Mouse (Mus musculus): ENCODE results near the gene Alpl. TPM values are rescaled to one million over a fixed set of nuclear protein-coding genes. Genes with fewer than 3 reads are reported as not detected.

Alpl gene
- polyA plus RNA-seq, 1 experiment from 2014 or later, result 9.9 TPM

GRCm38 (mm10) chr4:137830380-137830779 is 34.2 kb upstream of the Alpl start:
- ATAC-seq (replicated peaks; ENCODE audit: insufficient number of reproducible peaks, low FRiP score, low TSS enrichment, low read depth) (no peak), DNase-seq (ENCODE audit: low spot score) (no peak)
- H3K9ac ChIP-seq (replicated peaks; ENCODE audit: low read length), result no peak overlapping the region
- 15% methylated on average over 6 of the region's 6 CpGs for WGBS
- no peak overlapping the region for H3K4me3 ChIP-seq (ENCODE audit: low read depth, low read length)
- no peaks in the 10 kb centered on the region for H3K36me3 ChIP-seq (replicated peaks; ENCODE audit: control insufficient read depth, insufficient read depth, low read depth, low read length)
- H3K9me3 ChIP-seq (replicated peaks; ENCODE audit: control insufficient read depth, low read length), result no peaks in the 10 kb centered on the region
- no peak overlapping the region for H3K27ac ChIP-seq (replicated peaks; ENCODE audit: low read depth, low read length)
- H3K27me3 ChIP-seq (ENCODE audit: control insufficient read depth, insufficient read depth, low read length), result no peaks in the 10 kb centered on the region
- H3K4me1 ChIP-seq (ENCODE audit: control insufficient read depth, insufficient read depth, low read length), result no peaks in the 10 kb centered on the region
- H3K4me2 ChIP-seq (ENCODE audit: low read depth, low read length), result no peak overlapping the region

- Histone ChIP-seq H3K9me3 (replicated peaks; ENCODE audit: control insufficient read depth, low read length) (no peaks in the 10 kb centered on the region), H3K4me3 (ENCODE audit: low read depth, low read length) (no peak overlapping the region), H3K27ac (replicated peaks; ENCODE audit: low read depth, low read length) (no peak overlapping the region), H3K9ac (replicated peaks; ENCODE audit: low read length) (no peak overlapping the region), H3K36me3 (replicated peaks; ENCODE audit: control insufficient read depth, insufficient read depth, low read depth, low read length) (no peaks in the 10 kb centered on the region), H3K4me1 (ENCODE audit: control insufficient read depth, insufficient read depth, low read length) (no peaks in the 10 kb centered on the region), H3K4me2 (ENCODE audit: low read depth, low read length) (no peak overlapping the region), H3K27me3 (ENCODE audit: control insufficient read depth, insufficient read depth, low read length) (no peaks in the 10 kb centered on the region)
- DNase-seq (ENCODE audit: low spot score) (no peak), ATAC-seq (replicated peaks; ENCODE audit: insufficient number of reproducible peaks, low FRiP score, low TSS enrichment, low read depth) (no peak)
- WGBS, result 85% methylated on average over 2 of the region's 2 CpGs
Measured at GRCm38 (mm10) chr4:137824881-137825280, 28.7 kb upstream of the Alpl start.

- DNase-seq (ENCODE audit: low spot score), result no peak
- 81% methylated on average over 3 of the region's 3 CpGs for WGBS
- H3K9me3 ChIP-seq (replicated peaks; ENCODE audit: control insufficient read depth, low read length), result no peaks in the 10 kb centered on the region
Measured at GRCm38 (mm10) chr4:137823542-137823941, 27.4 kb upstream of the Alpl start.

GRCm38 (mm10) chr4:137822537-137822936 is 26.4 kb upstream of the Alpl start:
- Histone ChIP-seq H3K36me3 (replicated peaks; ENCODE audit: control insufficient read depth, insufficient read depth, low read depth, low read length) (no peaks in the 10 kb centered on the region), H3K9me3 (replicated peaks; ENCODE audit: control insufficient read depth, low read length) (no peaks in the 10 kb centered on the region), H3K27me3 (ENCODE audit: control insufficient read depth, insufficient read depth, low read length) (no peaks in the 10 kb centered on the region), H3K9ac (replicated peaks; ENCODE audit: low read length) (no peak overlapping the region), H3K4me2 (ENCODE audit: low read depth, low read length) (no peak overlapping the region), H3K4me3 (ENCODE audit: low read depth, low read length) (no peak overlapping the region), H3K4me1 (ENCODE audit: control insufficient read depth, insufficient read depth, low read length) (no peaks in the 10 kb centered on the region), H3K27ac (replicated peaks; ENCODE audit: low read depth, low read length) (no peak overlapping the region)
- no peak for ATAC-seq (replicated peaks; ENCODE audit: insufficient number of reproducible peaks, low FRiP score, low TSS enrichment, low read depth)
- DNase-seq (ENCODE audit: low spot score), result no peak
- 87% methylated on average over 5 of the region's 5 CpGs for WGBS

More at GRCm38 (mm10) chr4:137823542-137823941, 27.4 kb upstream of the Alpl start:
- Histone ChIP-seq H3K36me3 (replicated peaks; ENCODE audit: control insufficient read depth, insufficient read depth, low read depth, low read length) (no peaks in the 10 kb centered on the region), H3K27ac (replicated peaks; ENCODE audit: low read depth, low read length) (no peak overlapping the region), H3K27me3 (ENCODE audit: control insufficient read depth, insufficient read depth, low read length) (no peaks in the 10 kb centered on the region), H3K4me1 (ENCODE audit: control insufficient read depth, insufficient read depth, low read length) (no peaks in the 10 kb centered on the region), H3K4me2 (ENCODE audit: low read depth, low read length) (no peak overlapping the region), H3K4me3 (ENCODE audit: low read depth, low read length) (no peak overlapping the region), H3K9ac (replicated peaks; ENCODE audit: low read length) (no peak overlapping the region)
- no peak for ATAC-seq (replicated peaks; ENCODE audit: insufficient number of reproducible peaks, low FRiP score, low TSS enrichment, low read depth)

GRCm38 (mm10) chr4:137820721-137821120 is 24.5 kb upstream of the Alpl start:
- no peak for DNase-seq (ENCODE audit: low spot score)

GRCm38 (mm10) chr4:137819487-137819886 is 23.3 kb upstream of the Alpl start:
- Histone ChIP-seq H3K9me3 (replicated peaks; ENCODE audit: control insufficient read depth, low read length) (no peaks in the 10 kb centered on the region), H3K27me3 (ENCODE audit: control insufficient read depth, insufficient read depth, low read length) (no peaks in the 10 kb centered on the region), H3K4me1 (ENCODE audit: control insufficient read depth, insufficient read depth, low read length) (no peaks in the 10 kb centered on the region), H3K4me2 (ENCODE audit: low read depth, low read length) (no peak overlapping the region), H3K36me3 (replicated peaks; ENCODE audit: control insufficient read depth, insufficient read depth, low read depth, low read length) (no peaks in the 10 kb centered on the region), H3K27ac (replicated peaks; ENCODE audit: low read depth, low read length) (no peak overlapping the region), H3K4me3 (ENCODE audit: low read depth, low read length) (no peak overlapping the region), H3K9ac (replicated peaks; ENCODE audit: low read length) (no peak overlapping the region)
- no peak for ATAC-seq (replicated peaks; ENCODE audit: insufficient number of reproducible peaks, low FRiP score, low TSS enrichment, low read depth)
- no peak for DNase-seq (ENCODE audit: low spot score)
- 90% methylated on average over 2 of the region's 2 CpGs for WGBS

More at GRCm38 (mm10) chr4:137820721-137821120, 24.5 kb upstream of the Alpl start:
- 54% methylated on average over 3 of the region's 3 CpGs for WGBS
- no peak for ATAC-seq (replicated peaks; ENCODE audit: insufficient number of reproducible peaks, low FRiP score, low TSS enrichment, low read depth)
- no peaks in the 10 kb centered on the region for H3K36me3 ChIP-seq (replicated peaks; ENCODE audit: control insufficient read depth, insufficient read depth, low read depth, low read length)
- no peak overlapping the region for H3K4me3 ChIP-seq (ENCODE audit: low read depth, low read length)
- no peak overlapping the region for H3K9ac ChIP-seq (replicated peaks; ENCODE audit: low read length)
- H3K4me2 ChIP-seq (ENCODE audit: low read depth, low read length), result no peak overlapping the region
- H3K9me3 ChIP-seq (replicated peaks; ENCODE audit: control insufficient read depth, low read length), result no peaks in the 10 kb centered on the region
- no peaks in the 10 kb centered on the region for H3K4me1 ChIP-seq (ENCODE audit: control insufficient read depth, insufficient read depth, low read length)
- H3K27me3 ChIP-seq (ENCODE audit: control insufficient read depth, insufficient read depth, low read length), result no peaks in the 10 kb centered on the region
- H3K27ac ChIP-seq (replicated peaks; ENCODE audit: low read depth, low read length), result no peak overlapping the region

- Histone ChIP-seq H3K27ac (replicated peaks; ENCODE audit: low read depth, low read length) (no peak overlapping the region), H3K9me3 (replicated peaks; ENCODE audit: control insufficient read depth, low read length) (no peaks in the 10 kb centered on the region), H3K9ac (replicated peaks; ENCODE audit: low read length) (no peak overlapping the region), H3K4me1 (ENCODE audit: control insufficient read depth, insufficient read depth, low read length) (no peaks in the 10 kb centered on the region), H3K27me3 (ENCODE audit: control insufficient read depth, insufficient read depth, low read length) (no peaks in the 10 kb centered on the region), H3K4me2 (ENCODE audit: low read depth, low read length) (no peak overlapping the region), H3K36me3 (replicated peaks; ENCODE audit: control insufficient read depth, insufficient read depth, low read depth, low read length) (no peaks in the 10 kb centered on the region), H3K4me3 (ENCODE audit: low read depth, low read length) (no peak overlapping the region)
- 88% methylated on average over 3 of the region's 3 CpGs for WGBS
- no peak for DNase-seq (ENCODE audit: low spot score)
- no peak for ATAC-seq (replicated peaks; ENCODE audit: insufficient number of reproducible peaks, low FRiP score, low TSS enrichment, low read depth)
Measured at GRCm38 (mm10) chr4:137818341-137818740, 22.2 kb upstream of the Alpl start.

- no peak overlapping the region for H3K9ac ChIP-seq (replicated peaks; ENCODE audit: low read length)
- H3K36me3 ChIP-seq (replicated peaks; ENCODE audit: control insufficient read depth, insufficient read depth, low read depth, low read length), result no peaks in the 10 kb centered on the region
- H3K27me3 ChIP-seq (ENCODE audit: control insufficient read depth, insufficient read depth, low read length), result no peaks in the 10 kb centered on the region
- H3K27ac ChIP-seq (replicated peaks; ENCODE audit: low read depth, low read length), result no peak overlapping the region
- no peak overlapping the region for H3K4me3 ChIP-seq (ENCODE audit: low read depth, low read length)
- no peaks in the 10 kb centered on the region for H3K9me3 ChIP-seq (replicated peaks; ENCODE audit: control insufficient read depth, low read length)
- DNase-seq (ENCODE audit: low spot score), result no peak
- H3K4me1 ChIP-seq (ENCODE audit: control insufficient read depth, insufficient read depth, low read length), result no peaks in the 10 kb centered on the region
- no peak overlapping the region for H3K4me2 ChIP-seq (ENCODE audit: low read depth, low read length)
- 68% methylated on average over 7 of the region's 7 CpGs for WGBS
- no peak for ATAC-seq (replicated peaks; ENCODE audit: insufficient number of reproducible peaks, low FRiP score, low TSS enrichment, low read depth)
Measured at GRCm38 (mm10) chr4:137816216-137816615, 20.0 kb upstream of the Alpl start.

All from embryonic facial prominence, embryonic 11.5 days (tissue).